Mouse (Mus musculus) olfactory bulb, adult 2 months (tissue): ENCODE measurements around the gene Camta1. TPM values are rescaled to one million over a fixed set of nuclear protein-coding genes. Genes with fewer than 3 reads are reported as not detected.
A peak's percentile ranks its signal among the peaks of the same experiment; 100 is the strongest.

Experiments used
- H3K27ac ChIP-seq: fragments of 200-500 bp; 2 replicates; pipeline ENCODE4 v1.5.1; 2012; ENCODE audit warnings: low read depth, low read length; ENCODE audit not compliant: insufficient read depth
- H3K4me1 ChIP-seq: fragments of 200-500 bp; 2 replicates; pipeline ENCODE4 v1.6.1; 2012; ENCODE audit warnings: low read length; ENCODE audit not compliant: control insufficient read depth, insufficient read depth
- H3K4me3 ChIP-seq: fragments of 200-500 bp; 2 replicates; pipeline ENCODE4 v1.5.1; 2012; ENCODE audit warnings: mild to moderate bottlenecking, low read depth, low read length, moderate library complexity; ENCODE audit not compliant: insufficient read depth
- CTCF ChIP-seq: fragments of 200-500 bp; IDR thresholded peaks from 2 replicates; pipeline ENCODE4 v1.5.1; 2012; ENCODE audit warnings: low read depth, mild to moderate bottlenecking, low read length, moderate library complexity; ENCODE audit not compliant: insufficient read depth
- POLR2A ChIP-seq: fragments of 200-500 bp; IDR thresholded peaks from 2 replicates; pipeline ENCODE4 v1.6.1; 2012; ENCODE audit warnings: mild to moderate bottlenecking, low read depth, low read length, moderate library complexity; ENCODE audit not compliant: insufficient read depth
- WGBS: fragments of 180-500 bp; shearing (Covaris S2); methylation state at CpG from one replicate; pipeline ENCODE4 v1.1.7; 2018; 5-methylcytosine and 5-hydroxymethylcytosine counted together
- polyA plus RNA-seq: library from polyadenylated mRNA; stranded (reverse); fragments of >200 nt; gene quantifications from 2 replicates; pipeline ENCODE4 v1.2.4, GENCODE M21; 2012; ENCODE audit warnings: low replicate concordance; ENCODE audit not compliant: missing spikeins, insufficient read depth, insufficient read length

The Camta1 gene
- polyA plus RNA-seq, 1 experiment: 363 TPM

DNA sequence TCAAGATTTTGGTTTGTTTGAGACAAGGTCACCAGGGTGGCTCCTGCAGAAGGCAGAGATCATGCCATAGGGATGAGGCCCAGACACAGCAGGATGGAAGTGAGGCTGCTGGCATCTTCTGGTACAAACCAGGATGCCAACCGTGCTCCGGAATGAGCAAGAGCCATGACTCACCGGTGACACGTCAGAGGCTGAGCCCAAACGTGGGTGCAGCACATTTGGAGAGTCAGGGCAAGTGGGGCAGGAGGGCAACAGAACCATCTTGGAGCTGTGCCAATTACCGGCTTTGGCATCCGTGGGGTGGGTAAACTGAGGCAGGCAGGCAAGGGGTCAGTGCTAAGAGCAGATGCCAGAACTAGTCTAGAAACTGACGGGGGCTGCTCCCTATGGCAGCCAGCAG is 888.4 kb downstream of the Camta1 start:
- TF ChIP-seq CTCF: no peak
- no peak for TF ChIP-seq POLR2A
- 39% methylated on average over 8 of the region's 8 CpGs for WGBS
- H3K27ac ChIP-seq: peak overlapping the region; percentile 71
- peaks cover 4% of the 10 kb centered on the region for H3K4me1 ChIP-seq
- H3K4me3 ChIP-seq: no peak overlapping the region

- H3K4me3 ChIP-seq: no peak overlapping the region
- no peak overlapping the region for H3K27ac ChIP-seq
- peaks cover 9% of the 10 kb centered on the region for H3K4me1 ChIP-seq
- WGBS: 88% methylated on average over 8 of the region's 8 CpGs
- TF ChIP-seq CTCF: no peak
- no peak for TF ChIP-seq POLR2A
Measured at GRCm38 (mm10) chr4:150968956-150969355, 892.7 kb downstream of the Camta1 start.

DNA sequence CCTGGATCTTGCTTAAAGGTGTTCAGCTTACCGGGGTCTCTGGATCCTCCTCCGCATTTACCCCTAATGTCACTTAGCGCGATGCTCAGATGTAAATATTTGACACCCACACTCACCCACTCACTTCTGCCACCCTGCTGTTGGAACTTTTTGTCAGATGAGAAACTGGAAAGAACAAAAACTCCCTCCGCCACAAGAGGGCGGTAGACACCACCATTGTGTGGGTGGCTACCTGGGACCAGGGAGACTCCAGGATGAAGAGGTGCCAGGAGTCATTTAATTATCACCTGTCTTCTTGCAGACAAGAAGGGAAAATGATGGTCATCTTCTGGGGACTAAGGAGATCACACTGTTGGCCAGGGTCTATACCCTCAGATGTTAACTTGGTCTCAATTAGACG is 895.1 kb downstream of the Camta1 start:
- TF ChIP-seq POLR2A: no peak
- peak; percentile 43; the same call in 1 of the 2 replicates for TF ChIP-seq CTCF
- peaks cover 5% of the 10 kb centered on the region for H3K4me1 ChIP-seq
- no peak overlapping the region for H3K27ac ChIP-seq
- no peak overlapping the region for H3K4me3 ChIP-seq
- 16% methylated on average over 7 of the region's 7 CpGs for WGBS

- WGBS: 70% methylated on average over 11 of the region's 11 CpGs
- Histone ChIP-seq H3K4me1 (peaks cover 5% of the 10 kb centered on the region), H3K4me3 (no peak overlapping the region), H3K27ac (no peak overlapping the region)
- TF ChIP-seq POLR2A (no peak), CTCF (no peak)
Measured at GRCm38 (mm10) chr4:150965555-150965951, 896.1 kb downstream of the Camta1 start.

- Histone ChIP-seq H3K27ac (no peak overlapping the region), H3K4me1 (peaks cover 5% of the 10 kb centered on the region), H3K4me3 (no peak overlapping the region; the same call in 1 of the 2 replicates)
- TF ChIP-seq POLR2A (no peak), CTCF (peak; percentile 40; the same call in 1 of the 2 replicates)
- 8% methylated on average over 25 of the region's 25 CpGs for WGBS
Measured at GRCm38 (mm10) chr4:150964635-150965554, 896.8 kb downstream of the Camta1 start.

GRCm38 (mm10) chr4:150963711-150964110 is 898.0 kb downstream of the Camta1 start:
- WGBS: 66% methylated on average over 2 of the region's 2 CpGs
- Histone ChIP-seq H3K27ac (no peak overlapping the region), H3K4me3 (no peak overlapping the region), H3K4me1 (peaks cover 5% of the 10 kb centered on the region)
- TF ChIP-seq CTCF (no peak), POLR2A (no peak)

- H3K4me1 ChIP-seq: peaks cover 5% of the 10 kb centered on the region
- TF ChIP-seq CTCF: no peak
- no peak for TF ChIP-seq POLR2A
- H3K27ac ChIP-seq: no peak overlapping the region
- 51% methylated on average over 6 of the region's 6 CpGs for WGBS
- no peak overlapping the region for H3K4me3 ChIP-seq
Measured at GRCm38 (mm10) chr4:150962231-150962630, 899.4 kb downstream of the Camta1 start.

DNA sequence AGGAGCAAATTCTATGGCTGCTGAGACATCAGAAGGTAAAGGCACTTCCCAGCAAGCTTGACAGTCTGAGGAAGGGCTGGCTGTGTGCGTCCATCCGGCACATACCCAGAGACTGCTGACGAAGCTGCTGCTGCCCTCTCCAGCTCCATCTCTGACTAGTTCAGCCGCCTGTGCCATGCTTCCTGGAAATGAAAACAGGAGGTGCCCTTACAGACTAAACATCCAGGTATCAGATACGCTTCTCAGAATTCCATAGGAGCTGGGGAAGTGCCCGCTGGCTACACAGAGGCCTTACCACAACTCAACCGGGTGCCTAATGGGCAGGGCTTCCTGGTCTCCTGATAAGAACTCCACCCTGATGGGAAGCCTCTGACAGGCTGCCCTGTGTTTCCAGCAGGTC is 903.1 kb downstream of the Camta1 start:
- Histone ChIP-seq H3K4me3 (no peak overlapping the region), H3K27ac (no peak overlapping the region), H3K4me1 (peaks cover 4% of the 10 kb centered on the region)
- TF ChIP-seq CTCF (no peak), POLR2A (no peak)
- 92% methylated on average over 7 of the region's 7 CpGs for WGBS

- Histone ChIP-seq H3K4me1 (peaks cover 4% of the 10 kb centered on the region), H3K4me3 (no peak overlapping the region), H3K27ac (no peak overlapping the region)
- TF ChIP-seq CTCF (no peak), POLR2A (no peak)
- WGBS: 25% methylated on average over 1 of the region's 1 CpGs
Measured at GRCm38 (mm10) chr4:150957106-150957458, 904.6 kb downstream of the Camta1 start.
